Mouse (Mus musculus) embryonic fibroblast, embryonic 13.5 days (primary cell): ENCODE measurements at regions not wholly inside any gene's neighbourhood (a gene's known extent, or its start where the extent isn't known, plus 50 kb on each side); places are given as distances from the start of the nearest gene placed in this dataset.

ENCODE experiments used
- CTCF ChIP-seq: IDR thresholded peaks from 2 replicates; pipeline ENCODE4 v1.5.1; 2011; ENCODE audit warnings: mild to moderate bottlenecking, control low read depth, low read length, moderate library complexity, borderline replicate concordance; ENCODE audit not compliant: insufficient read depth
- POLR2A ChIP-seq: IDR thresholded peaks from 2 replicates; pipeline ENCODE4 v1.6.1; 2011; ENCODE audit warnings: low read depth, mild to moderate bottlenecking, control low read depth, low read length, moderate library complexity

- no peak for TF ChIP-seq POLR2A
- TF ChIP-seq CTCF, result no peak
Observed at GRCm38 (mm10) chr3:137217245-137217644, 123.6 kb upstream of the Emcn start.
